ENCODE assay signal across 13 mouse cellular contexts in the genomic region with DNA sequence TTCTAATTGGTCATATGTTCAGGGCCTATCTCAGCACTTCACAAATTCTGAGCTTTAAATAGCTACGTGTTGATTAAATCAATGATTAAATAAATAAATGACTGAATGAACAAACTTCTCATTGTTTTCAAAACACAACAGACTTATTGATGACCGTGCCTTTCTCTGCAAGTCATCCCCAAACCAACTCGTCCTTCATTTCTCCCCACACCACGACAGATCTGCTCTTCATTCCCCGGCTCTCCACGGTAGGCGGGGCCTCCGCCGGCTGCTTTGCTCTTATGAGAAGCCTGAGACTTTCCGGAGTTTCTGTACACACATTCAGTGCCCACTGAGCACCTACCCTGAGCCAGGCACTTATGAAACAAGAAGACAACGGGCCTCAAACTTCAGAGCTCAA.
"Had no signal": no experiment of that assay in that cellular context is flagged by ENCODE, and none has a peak within 500 bp of the region (broad histone marks: within the 10 kb centered on the region; RNA-seq: fewer than 3 reads in every experiment).

No protein-coding gene starts in this region.

- H3K9ac ChIP-seq: limb, embryonic 15.5 days; liver, embryonic 12.5 days; lung, embryonic 15.5 days; midbrain, embryonic 12.5 days; neural tube, embryonic 13.5 days had no signal

- H3K9me3 ChIP-seq: limb, embryonic 15.5 days; liver, embryonic 12.5 days; lung, embryonic 15.5 days; midbrain, embryonic 12.5 days; neural tube, embryonic 13.5 days had no signal

- H3K4me2 ChIP-seq: limb, embryonic 15.5 days; liver, embryonic 12.5 days; lung, embryonic 15.5 days; midbrain, embryonic 12.5 days; neural tube, embryonic 13.5 days had no signal

- H3K27me3 ChIP-seq: limb, embryonic 15.5 days; lung, embryonic 15.5 days had no signal

- DNase-seq: kidney, adult 11 months; kidney, adult 9 months; kidney, postnatal 14 days; retina, postnatal 1 day; right cerebral cortex, postnatal 14 days; thymus, postnatal 4 days had no signal

- H3K36me3 ChIP-seq: limb, embryonic 15.5 days; liver, embryonic 12.5 days; lung, embryonic 15.5 days; midbrain, embryonic 12.5 days; neural tube, embryonic 13.5 days had no signal

- H3K27ac ChIP-seq: limb, embryonic 15.5 days; liver, embryonic 12.5 days; lung, embryonic 15.5 days; midbrain, embryonic 12.5 days; neural tube, embryonic 13.5 days had no signal

- ATAC-seq: liver, embryonic 12.5 days; midbrain, embryonic 16.5 days had no signal

- H3K4me3 ChIP-seq: left cerebral cortex, adult 2 months; limb, embryonic 15.5 days; liver, embryonic 12.5 days; lung, embryonic 15.5 days; midbrain, embryonic 12.5 days; neural tube, embryonic 13.5 days had no signal
